Mouse (Mus musculus) embryonic fibroblast, embryonic 13.5 days (primary cell): ENCODE measurements at regions not wholly inside any gene's neighbourhood (a gene's known extent, or its start where the extent isn't known, plus 50 kb on each side); places are given as distances from the start of the nearest gene placed in this dataset.

ENCODE experiments used
- CTCF ChIP-seq: IDR thresholded peaks from 2 replicates; pipeline ENCODE4 v1.5.1; 2011; ENCODE audit warnings: mild to moderate bottlenecking, control low read depth, low read length, moderate library complexity, borderline replicate concordance; ENCODE audit not compliant: insufficient read depth
- POLR2A ChIP-seq: IDR thresholded peaks from 2 replicates; pipeline ENCODE4 v1.6.1; 2011; ENCODE audit warnings: low read depth, mild to moderate bottlenecking, control low read depth, low read length, moderate library complexity

GRCm38 (mm10) chr1:83685221-83685620 lies 277.2 kb upstream of the Sphkap start:
- no peak for TF ChIP-seq CTCF
- no peak for TF ChIP-seq POLR2A
